Mouse (Mus musculus) embryonic facial prominence, embryonic 11.5 days (tissue): ENCODE data around the gene Erc2. TPM values are rescaled to one million over a fixed set of nuclear protein-coding genes. Genes with fewer than 3 reads are reported as not detected.

Source experiments
- ATAC-seq: fragments of 200-750 bp; cut with Nextera tagmentation; replicated peaks from 2 replicates; pipeline ENCODE4 v1.8.0; 2017; ENCODE audit warnings: low read depth; ENCODE audit not compliant: insufficient number of reproducible peaks, low FRiP score, low TSS enrichment
- DNase-seq: peaks from one replicate; pipeline ENCODE4 v3.0.0-alpha.2; 2015; ENCODE audit warnings: low spot score
- H3K27ac ChIP-seq: fragments of 300-500 bp; sonication (generic); replicated peaks from 2 replicates; pipeline ENCODE4 v1.5.1; 2014; ENCODE audit warnings: mild to moderate bottlenecking, low read depth, low read length, control low read depth
- H3K27me3 ChIP-seq: fragments of 300-500 bp; sonication (generic); 2 replicates; pipeline ENCODE4 v1.6.1; 2014; ENCODE audit warnings: mild to moderate bottlenecking, low read length, moderate library complexity, mixed read lengths; ENCODE audit not compliant: control insufficient read depth, insufficient read depth
- H3K36me3 ChIP-seq: fragments of 300-500 bp; sonication (generic); replicated peaks from 2 replicates; pipeline ENCODE4 v1.6.1; 2014; ENCODE audit warnings: low read depth, mild to moderate bottlenecking, low read length, moderate library complexity, mixed read lengths; ENCODE audit not compliant: control insufficient read depth, insufficient read depth
- H3K4me1 ChIP-seq: fragments of 300-500 bp; sonication (generic); 2 replicates; pipeline ENCODE4 v1.6.1; 2014; ENCODE audit warnings: low read length, mixed read lengths; ENCODE audit not compliant: control insufficient read depth, insufficient read depth
- H3K4me2 ChIP-seq: fragments of 300-500 bp; sonication (generic); 2 replicates; pipeline ENCODE4 v1.6.1; 2014; ENCODE audit warnings: low read depth, mild to moderate bottlenecking, control low read depth, low read length, moderate library complexity
- H3K4me3 ChIP-seq: fragments of 300-500 bp; sonication (generic); 2 replicates; pipeline ENCODE4 v1.5.1; 2014; ENCODE audit warnings: low read depth, low read length, control low read depth
- H3K9ac ChIP-seq: fragments of 300-500 bp; sonication (generic); replicated peaks from 2 replicates; pipeline ENCODE4 v1.6.1; 2014; ENCODE audit warnings: mild to moderate bottlenecking, control low read depth, low read length
- H3K9me3 ChIP-seq: fragments of 300-500 bp; sonication (generic); replicated peaks from 2 replicates; pipeline ENCODE4 v1.6.1; 2016; ENCODE audit warnings: mild to moderate bottlenecking, low read length, inconsistent platforms, mixed read lengths; ENCODE audit not compliant: control insufficient read depth
- WGBS: fragments of 180-500 bp; shearing (Covaris S2); extraction: QIAGEN DNeasy Blood & Tissue Kit; methylation state at CpG from one replicate; pipeline ENCODE4 v1.1.7; 2014; 5-methylcytosine and 5-hydroxymethylcytosine counted together
- polyA plus RNA-seq: library from polyadenylated mRNA; unstranded; fragments of >200 nt; fragmentation: Nextera tagmentation; extraction: Ambion mirVana; gene quantifications from 2 replicates; pipeline ENCODE4 v1.2.1, GENCODE M21; 2014

Erc2 gene
- polyA plus RNA-seq, 1 experiment from 2014 or later = 5.2 TPM

- Histone ChIP-seq H3K9me3 (no peaks in the 10 kb centered on the region), H3K27me3 (no peaks in the 10 kb centered on the region), H3K4me3 (no peak overlapping the region), H3K4me2 (no peak overlapping the region), H3K27ac (no peak overlapping the region), H3K9ac (no peak overlapping the region), H3K4me1 (no peaks in the 10 kb centered on the region), H3K36me3 (no peaks in the 10 kb centered on the region)
- DNase-seq (no peak), ATAC-seq (no peak)
- 88% methylated on average over 5 of the region's 5 CpGs for WGBS
Measured at GRCm38 (mm10) chr14:28099084-28099483, 476.9 kb downstream of the Erc2 start.

GRCm38 (mm10) chr14:28113121-28113520, 490.9 kb downstream of the Erc2 start:
- 92% methylated on average over 2 of the region's 2 CpGs for WGBS
- Histone ChIP-seq H3K4me2 (no peak overlapping the region), H3K36me3 (no peaks in the 10 kb centered on the region), H3K9ac (no peak overlapping the region), H3K9me3 (no peaks in the 10 kb centered on the region), H3K27me3 (no peaks in the 10 kb centered on the region), H3K4me3 (no peak overlapping the region), H3K4me1 (no peaks in the 10 kb centered on the region), H3K27ac (no peak overlapping the region)
- DNase-seq (no peak), ATAC-seq (no peak)

- DNase-seq = peak; percentile 23
- no peak overlapping the region for H3K9ac ChIP-seq
- no peak overlapping the region for H3K4me2 ChIP-seq
- no peaks in the 10 kb centered on the region for H3K27me3 ChIP-seq
- H3K27ac ChIP-seq = no peak overlapping the region
- no peaks in the 10 kb centered on the region for H3K4me1 ChIP-seq
- WGBS = 28% methylated on average over 5 of the region's 5 CpGs
- H3K36me3 ChIP-seq = no peaks in the 10 kb centered on the region
- no peaks in the 10 kb centered on the region for H3K9me3 ChIP-seq
- no peak for ATAC-seq
- no peak overlapping the region for H3K4me3 ChIP-seq
Measured at GRCm38 (mm10) chr14:28120851-28121250, 498.6 kb downstream of the Erc2 start.

GRCm38 (mm10) chr14:28126842-28127241, 504.6 kb downstream of the Erc2 start:
- H3K27me3 ChIP-seq = no peaks in the 10 kb centered on the region
- ATAC-seq (no peak), DNase-seq (no peak)
- no peak overlapping the region for H3K9ac ChIP-seq
- no peaks in the 10 kb centered on the region for H3K9me3 ChIP-seq
- H3K27ac ChIP-seq = no peak overlapping the region
- H3K4me2 ChIP-seq = no peak overlapping the region
- WGBS = 72% methylated on average over 8 of the region's 8 CpGs
- no peaks in the 10 kb centered on the region for H3K36me3 ChIP-seq
- no peaks in the 10 kb centered on the region for H3K4me1 ChIP-seq
- no peak overlapping the region for H3K4me3 ChIP-seq

- Histone ChIP-seq H3K4me1 (no peaks in the 10 kb centered on the region), H3K27me3 (no peaks in the 10 kb centered on the region), H3K9ac (no peak overlapping the region), H3K9me3 (no peaks in the 10 kb centered on the region), H3K4me3 (no peak overlapping the region), H3K4me2 (no peak overlapping the region), H3K36me3 (no peaks in the 10 kb centered on the region), H3K27ac (no peak overlapping the region)
- no peak for ATAC-seq
- no peak for DNase-seq
- 86% methylated on average over 3 of the region's 3 CpGs for WGBS
Measured at GRCm38 (mm10) chr14:28128999-28129398, 506.8 kb downstream of the Erc2 start.

- Histone ChIP-seq H3K4me3 (no peak overlapping the region), H3K4me2 (no peak overlapping the region), H3K9me3 (no peaks in the 10 kb centered on the region), H3K9ac (no peak overlapping the region), H3K27me3 (no peaks in the 10 kb centered on the region), H3K27ac (no peak overlapping the region), H3K36me3 (no peaks in the 10 kb centered on the region), H3K4me1 (no peaks in the 10 kb centered on the region)
- WGBS = 93% methylated on average over 2 of the region's 2 CpGs
- no peak for ATAC-seq
- DNase-seq = no peak
Measured at GRCm38 (mm10) chr14:28143998-28144397, 521.8 kb downstream of the Erc2 start.

- no peak overlapping the region for H3K9ac ChIP-seq
- no peak for ATAC-seq
- H3K4me3 ChIP-seq = no peak overlapping the region
- no peaks in the 10 kb centered on the region for H3K4me1 ChIP-seq
- 50% methylated on average over 5 of the region's 5 CpGs for WGBS
- peak; percentile 11 for DNase-seq
- H3K27me3 ChIP-seq = no peaks in the 10 kb centered on the region
- H3K9me3 ChIP-seq = no peaks in the 10 kb centered on the region
- no peak overlapping the region for H3K27ac ChIP-seq
- no peaks in the 10 kb centered on the region for H3K36me3 ChIP-seq
- no peak overlapping the region for H3K4me2 ChIP-seq
Measured at GRCm38 (mm10) chr14:28147201-28147600, 525.0 kb downstream of the Erc2 start.

- Histone ChIP-seq H3K4me1 (no peaks in the 10 kb centered on the region), H3K4me3 (no peak overlapping the region), H3K36me3 (no peaks in the 10 kb centered on the region), H3K27me3 (no peaks in the 10 kb centered on the region), H3K9me3 (no peaks in the 10 kb centered on the region), H3K4me2 (no peak overlapping the region), H3K9ac (no peak overlapping the region), H3K27ac (no peak overlapping the region)
- DNase-seq (no peak), ATAC-seq (no peak)
- WGBS = 87% methylated on average over 3 of the region's 3 CpGs
Measured at GRCm38 (mm10) chr14:28150942-28151341, 528.7 kb downstream of the Erc2 start.
